Mouse (Mus musculus) heart, embryonic 13.5 days (tissue): Measurements from ENCODE around the gene Hoxa13. TPM values are rescaled to one million over a fixed set of nuclear protein-coding genes. Genes with fewer than 3 reads are reported as not detected.

Source experiments
- ATAC-seq: fragments of 200-750 bp; cut with Nextera tagmentation; 2 replicates; pipeline ENCODE4 v1.8.0; 2017; ENCODE audit warnings: moderate TSS enrichment; ENCODE audit not compliant: insufficient number of reproducible peaks, low FRiP score, low TSS enrichment; ENCODE audit errors: extremely low read depth
- H3K27ac ChIP-seq: fragments of 300-500 bp; sonication (generic); replicated peaks from 2 replicates; pipeline ENCODE4 v1.5.1; 2015; ENCODE audit warnings: moderate library complexity, mild to moderate bottlenecking, inconsistent platforms
- H3K27me3 ChIP-seq: fragments of 300-500 bp; sonication (generic); replicated peaks from 2 replicates; pipeline ENCODE4 v1.6.1; 2015; ENCODE audit warnings: mild to moderate bottlenecking, inconsistent platforms
- H3K36me3 ChIP-seq: fragments of 300-500 bp; sonication (generic); 2 replicates; pipeline ENCODE4 v1.6.1; 2015; ENCODE audit warnings: mild to moderate bottlenecking, inconsistent platforms
- H3K4me1 ChIP-seq: fragments of 300-500 bp; sonication (generic); 2 replicates; pipeline ENCODE4 v1.6.1; 2015; ENCODE audit warnings: inconsistent platforms
- H3K4me2 ChIP-seq: fragments of 300-500 bp; sonication (generic); 2 replicates; pipeline ENCODE4 v1.6.1; 2015; ENCODE audit warnings: inconsistent platforms, mild to moderate bottlenecking, moderate library complexity
- H3K4me3 ChIP-seq: fragments of 300-500 bp; sonication (generic); 2 replicates; pipeline ENCODE4 v1.5.1; 2015; ENCODE audit warnings: moderate library complexity, mild to moderate bottlenecking, inconsistent platforms
- H3K9ac ChIP-seq: fragments of 300-500 bp; sonication (generic); 2 replicates; pipeline ENCODE4 v1.6.1; 2015; ENCODE audit warnings: inconsistent platforms, mild to moderate bottlenecking, moderate library complexity
- H3K9me3 ChIP-seq: fragments of 300-500 bp; sonication (generic); 2 replicates; pipeline ENCODE4 v1.6.1; 2016; ENCODE audit warnings: inconsistent platforms
- WGBS: fragments of 180-500 bp; shearing (Covaris S2); methylation state at CpG from one replicate; pipeline ENCODE4 v1.1.7; 2015; ENCODE audit warnings: mixed read lengths; 5-methylcytosine and 5-hydroxymethylcytosine counted together
- polyA plus RNA-seq: library from polyadenylated mRNA; unstranded; fragments of >200 nt; fragmentation: Nextera tagmentation; extraction: Ambion mirVana; gene quantifications from 2 replicates; pipeline ENCODE4 v1.2.1, GENCODE M21; 2015

Hoxa13 gene
- polyA plus RNA-seq, 1 experiment from 2014 or later, result not detected

DNA sequence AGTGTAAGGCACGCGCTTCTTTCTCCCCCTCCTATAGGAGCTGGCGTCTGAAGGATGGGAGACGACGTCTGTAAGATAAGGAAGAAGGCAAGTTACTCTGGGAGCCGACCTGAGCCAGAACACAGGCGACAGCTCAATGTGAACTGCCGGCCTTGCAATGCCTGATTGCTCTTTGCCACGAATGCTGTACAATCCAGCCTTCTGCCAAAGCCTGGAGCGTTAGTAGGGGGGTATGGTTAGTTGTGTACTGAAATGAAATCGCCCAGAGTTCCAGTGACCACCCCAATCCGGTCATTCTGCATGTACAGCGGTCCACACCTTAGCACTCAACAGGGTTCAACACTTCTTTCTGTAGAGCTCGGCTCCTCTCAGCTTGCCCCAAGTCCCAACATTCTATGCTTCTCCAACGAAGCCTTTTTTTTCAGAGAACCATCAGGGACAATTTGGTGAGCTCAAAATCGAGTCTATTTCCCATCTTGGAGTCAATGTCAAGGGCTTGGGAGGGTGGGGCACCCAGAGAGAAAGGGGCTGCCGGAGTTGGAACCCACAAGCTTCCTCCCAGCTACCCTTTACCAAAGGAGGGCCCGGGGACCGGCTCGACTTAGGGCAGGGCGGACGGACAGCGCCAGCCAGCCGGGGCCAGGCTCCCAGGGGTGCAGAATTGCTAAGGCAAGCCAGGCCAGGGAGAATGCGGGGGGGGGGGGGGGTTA, 1.4 kb downstream of the Hoxa13 start:
- Histone ChIP-seq H3K4me3 (0 out of 2 replicates have a peak overlapping the region, but pooled peaks have one; percentile 56), H3K4me1 (peaks cover 15% of the 10 kb centered on the region), H3K27me3 (peaks cover 93% of the 10 kb centered on the region), H3K9me3 (no peaks in the 10 kb centered on the region), H3K36me3 (no peaks in the 10 kb centered on the region), H3K4me2 (peak overlapping the region; percentile 75; the same call in 1 of the 2 replicates), H3K9ac (no peak overlapping the region), H3K27ac (no peak overlapping the region)
- WGBS, result 2% methylated on average over 25 of the region's 25 CpGs
- no peak for ATAC-seq

DNA sequence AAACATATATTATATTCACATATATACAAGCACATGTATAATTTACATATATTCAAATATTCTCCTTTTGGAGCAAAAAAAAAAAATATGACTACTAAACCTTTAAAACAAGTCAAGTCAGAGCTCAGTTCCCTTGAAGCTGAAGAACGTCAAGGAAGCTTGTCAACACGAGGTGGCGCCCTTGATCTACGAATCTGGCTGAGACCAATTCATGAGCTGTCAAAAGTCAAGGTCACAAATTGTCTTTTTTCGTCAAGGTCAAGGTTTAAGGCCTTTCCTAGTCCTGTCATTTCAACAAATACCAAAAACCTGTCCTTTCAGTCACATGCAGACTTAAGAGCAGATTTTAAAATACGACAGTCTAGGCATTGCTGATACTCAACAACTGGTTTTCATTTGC, 3.7 kb downstream of the Hoxa13 start:
- H3K27ac ChIP-seq, result no peak overlapping the region
- no peaks in the 10 kb centered on the region for H3K9me3 ChIP-seq
- H3K27me3 ChIP-seq, result peaks cover 93% of the 10 kb centered on the region
- H3K4me2 ChIP-seq, result no peak overlapping the region
- peaks cover 20% of the 10 kb centered on the region for H3K4me1 ChIP-seq
- no peak overlapping the region for H3K9ac ChIP-seq
- ATAC-seq, result no peak
- WGBS, result under 1% methylated on average over 6 of the region's 6 CpGs
- H3K4me3 ChIP-seq, result no peak overlapping the region
- no peaks in the 10 kb centered on the region for H3K36me3 ChIP-seq

DNA sequence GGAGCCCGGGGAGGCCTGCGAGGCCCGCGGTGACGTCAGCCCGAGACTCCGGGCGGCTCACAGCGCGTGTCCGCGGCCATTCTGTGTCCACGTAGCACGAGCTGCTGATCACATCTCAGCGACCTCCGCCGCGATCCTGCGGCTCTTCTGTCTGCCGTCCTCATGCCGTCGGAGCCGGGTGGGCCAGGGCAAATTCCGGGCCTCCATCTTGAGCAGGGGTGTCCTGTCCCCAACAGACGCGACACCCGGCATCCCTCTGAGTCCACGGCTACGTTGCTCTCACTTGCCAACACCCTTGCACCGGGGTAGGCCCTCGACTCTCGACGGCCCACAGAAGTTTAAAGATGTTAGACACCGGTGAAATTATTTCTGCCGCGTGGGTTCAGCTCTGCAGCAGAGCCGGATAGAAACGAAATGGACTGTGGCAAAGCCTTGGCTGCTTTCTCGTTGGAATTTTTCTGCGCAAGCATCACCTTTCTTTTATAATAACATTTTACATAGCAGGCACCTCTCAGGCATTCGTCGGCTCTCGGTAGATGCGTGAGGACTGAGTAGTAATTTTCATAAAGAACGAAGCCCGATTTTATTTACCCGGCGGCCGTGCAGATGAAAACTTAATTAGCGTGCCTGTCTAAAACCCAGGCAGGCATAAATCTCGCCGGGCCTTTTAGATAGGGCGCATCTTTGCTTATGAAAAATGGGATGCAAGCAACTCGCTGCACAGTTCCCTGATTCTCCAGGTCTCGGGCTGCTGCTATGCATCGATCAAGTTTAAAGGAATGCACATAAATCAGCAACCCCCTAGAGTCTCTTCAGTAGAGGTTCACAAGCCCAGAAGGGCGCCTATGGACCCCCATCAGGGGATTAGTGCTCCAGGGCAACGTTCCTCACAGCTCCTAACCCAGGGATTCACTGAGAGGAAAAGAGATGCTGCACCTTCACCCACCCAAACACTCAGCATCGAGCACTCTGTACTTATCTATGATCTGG, 6.9 kb downstream of the Hoxa13 start:
- Histone ChIP-seq H3K4me1 (peaks cover 6% of the 10 kb centered on the region), H3K4me2 (0 out of 2 replicates have a peak overlapping the region, but pooled peaks have one; percentile 13), H3K9ac (no peak overlapping the region), H3K9me3 (no peaks in the 10 kb centered on the region), H3K27me3 (peaks cover 95% of the 10 kb centered on the region), H3K4me3 (peak overlapping the region; percentile 28), H3K27ac (no peak overlapping the region), H3K36me3 (no peaks in the 10 kb centered on the region)
- no peak for ATAC-seq
- WGBS, result 1% methylated on average over 59 of the region's 59 CpGs

DNA sequence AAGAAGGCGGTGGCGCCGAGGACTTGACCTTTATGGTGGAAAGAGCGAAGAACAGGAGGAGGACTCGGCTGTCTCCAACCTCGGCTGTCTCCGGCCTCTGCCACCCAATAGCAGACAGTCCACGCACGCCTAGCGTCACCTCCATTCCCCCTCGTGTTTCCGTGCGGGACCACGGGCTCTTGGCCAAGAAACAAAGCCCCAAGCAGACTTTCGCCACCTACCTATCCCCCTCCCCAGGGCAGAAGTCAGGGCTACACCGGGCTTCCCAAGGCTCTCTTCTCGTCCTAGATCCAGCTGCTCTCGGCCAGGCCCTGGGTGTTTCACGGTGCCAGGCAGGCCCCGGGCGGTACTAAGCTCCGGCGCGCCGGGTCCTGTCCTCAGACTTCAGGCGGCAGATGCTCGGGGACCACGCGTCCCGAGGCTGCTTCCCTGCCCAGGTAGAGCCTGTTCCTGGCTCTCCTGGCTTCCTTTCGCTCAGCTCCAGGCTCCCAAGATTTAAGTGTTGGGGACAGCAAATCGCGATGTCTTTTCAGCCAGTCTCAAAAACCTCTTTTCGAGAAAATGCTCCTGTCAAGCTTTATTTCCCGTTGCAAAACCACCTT, 7.8 kb downstream of the Hoxa13 start:
- no peaks in the 10 kb centered on the region for H3K9me3 ChIP-seq
- peaks cover 95% of the 10 kb centered on the region for H3K27me3 ChIP-seq
- H3K4me2 ChIP-seq, result no peak overlapping the region
- no peak overlapping the region for H3K27ac ChIP-seq
- peaks cover 6% of the 10 kb centered on the region for H3K4me1 ChIP-seq
- whole genome bisulfite sequencing, result 2% methylated on average over 35 of the region's 35 CpGs
- no peak overlapping the region for H3K9ac ChIP-seq
- no peaks in the 10 kb centered on the region for H3K36me3 ChIP-seq
- no peak for ATAC-seq
- H3K4me3 ChIP-seq, result no peak overlapping the region; the same call in 1 of the 2 replicates

DNA sequence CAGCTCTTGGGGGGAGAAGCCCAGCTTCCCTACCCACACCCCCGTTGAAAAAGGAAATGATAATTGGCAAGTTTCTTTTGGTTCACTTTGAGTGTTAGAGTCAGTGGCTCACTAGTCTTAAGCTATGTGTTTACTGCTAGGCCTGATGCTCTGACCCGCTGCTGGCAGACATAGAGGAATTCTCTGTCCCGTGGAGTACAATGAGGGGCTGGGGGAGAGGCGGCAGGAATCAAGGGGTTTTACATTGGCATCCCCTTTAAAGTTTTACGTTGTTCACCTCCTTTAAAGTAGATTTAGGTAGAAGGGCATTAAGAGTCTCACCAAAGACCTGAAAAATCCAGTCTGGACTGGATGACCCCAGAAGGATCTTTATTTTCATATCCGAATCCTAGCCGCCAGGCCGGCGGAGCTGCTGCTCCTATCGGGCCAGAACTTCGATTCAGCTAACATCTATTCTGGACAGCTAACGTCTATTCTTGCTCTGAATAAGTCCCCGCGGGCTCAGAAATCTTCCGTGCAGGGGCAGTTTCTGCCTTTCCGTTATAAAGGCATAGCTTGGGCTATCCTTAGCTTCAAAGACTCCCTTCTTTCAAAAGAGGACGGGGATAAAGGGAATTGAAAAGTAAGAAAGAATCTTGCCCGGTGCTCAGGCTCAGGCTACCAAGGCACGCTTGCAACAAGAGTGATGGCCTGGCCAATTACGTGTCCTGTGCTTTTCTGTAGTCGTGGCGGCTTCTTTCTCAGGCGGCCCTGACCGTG, 8.5 kb downstream of the Hoxa13 start:
- 3% methylated on average over 24 of the region's 24 CpGs for WGBS
- H3K4me1 ChIP-seq, result peaks cover 6% of the 10 kb centered on the region
- no peaks in the 10 kb centered on the region for H3K9me3 ChIP-seq
- peaks cover 97% of the 10 kb centered on the region for H3K27me3 ChIP-seq
- no peaks in the 10 kb centered on the region for H3K36me3 ChIP-seq
- H3K4me3 ChIP-seq, result no peak overlapping the region
- H3K4me2 ChIP-seq, result no peak overlapping the region
- ATAC-seq, result no peak
- H3K9ac ChIP-seq, result no peak overlapping the region
- H3K27ac ChIP-seq, result no peak overlapping the region

DNA sequence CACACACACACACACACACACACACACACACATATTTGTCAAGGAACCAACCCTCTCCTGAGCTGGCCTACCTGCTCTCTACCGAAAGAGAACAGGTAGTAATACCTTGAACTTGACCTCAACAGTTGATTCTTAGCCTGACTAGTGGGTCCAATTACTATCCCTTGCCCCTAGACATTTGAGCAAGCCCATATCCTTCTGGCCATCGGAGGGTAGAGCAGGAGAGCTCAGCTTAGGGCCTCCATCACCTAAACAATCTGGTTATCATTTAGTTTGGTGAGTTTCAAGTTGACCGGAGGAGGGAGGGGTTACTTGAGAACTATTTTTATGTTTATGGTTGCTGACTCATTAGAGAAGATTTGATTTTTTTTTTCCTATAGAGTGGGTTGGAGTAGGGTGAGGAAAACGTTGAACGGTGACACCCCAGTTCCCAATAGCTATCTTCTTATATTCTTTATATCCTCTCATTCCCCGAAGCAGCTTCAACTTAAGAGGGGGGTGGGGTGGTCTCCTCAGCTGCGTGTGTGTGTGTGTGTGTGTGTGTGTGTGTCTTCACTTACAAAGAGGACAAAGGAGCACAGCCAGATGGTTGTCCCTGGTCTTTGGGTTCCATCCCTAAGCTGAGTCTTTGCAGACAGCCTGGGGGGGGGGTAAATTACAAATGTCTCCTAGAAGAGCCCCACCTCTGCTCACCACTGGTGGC, 9.4 kb downstream of the Hoxa13 start:
- Histone ChIP-seq H3K9me3 (no peaks in the 10 kb centered on the region), H3K27me3 (peaks cover 98% of the 10 kb centered on the region), H3K27ac (no peak overlapping the region), H3K36me3 (no peaks in the 10 kb centered on the region), H3K4me3 (no peak overlapping the region), H3K9ac (no peak overlapping the region), H3K4me2 (no peak overlapping the region), H3K4me1 (peaks cover 6% of the 10 kb centered on the region)
- 10% methylated on average over 7 of the region's 7 CpGs for WGBS
- ATAC-seq, result no peak

DNA sequence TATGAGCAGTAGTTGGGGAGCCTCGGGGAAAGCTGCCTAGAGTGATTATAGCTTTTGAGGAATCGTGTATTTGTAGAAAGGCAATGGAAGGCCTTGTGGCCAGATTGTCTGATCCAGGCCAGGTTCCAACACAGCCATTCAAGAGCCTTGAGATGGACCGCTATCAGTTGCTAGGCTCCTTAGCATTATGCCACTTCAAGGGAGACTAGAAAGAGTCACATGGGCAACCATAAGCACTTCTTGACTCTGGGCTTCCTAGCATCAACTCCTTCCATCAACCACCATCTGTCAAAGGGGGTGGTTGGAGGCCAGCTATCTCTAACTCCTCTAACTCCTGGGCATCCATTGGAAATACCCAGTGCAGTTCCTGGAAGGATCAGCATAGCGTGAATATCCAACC, 10.9 kb downstream of the Hoxa13 start:
- WGBS, result 2% methylated on average over 4 of the region's 4 CpGs
- H3K9me3 ChIP-seq, result no peaks in the 10 kb centered on the region
- H3K27ac ChIP-seq, result no peak overlapping the region
- H3K9ac ChIP-seq, result no peak overlapping the region
- H3K4me2 ChIP-seq, result no peak overlapping the region
- ATAC-seq, result no peak
- no peaks in the 10 kb centered on the region for H3K36me3 ChIP-seq
- peaks cover 11% of the 10 kb centered on the region for H3K4me1 ChIP-seq
- no peak overlapping the region for H3K4me3 ChIP-seq
- H3K27me3 ChIP-seq, result peaks cover 99% of the 10 kb centered on the region

DNA sequence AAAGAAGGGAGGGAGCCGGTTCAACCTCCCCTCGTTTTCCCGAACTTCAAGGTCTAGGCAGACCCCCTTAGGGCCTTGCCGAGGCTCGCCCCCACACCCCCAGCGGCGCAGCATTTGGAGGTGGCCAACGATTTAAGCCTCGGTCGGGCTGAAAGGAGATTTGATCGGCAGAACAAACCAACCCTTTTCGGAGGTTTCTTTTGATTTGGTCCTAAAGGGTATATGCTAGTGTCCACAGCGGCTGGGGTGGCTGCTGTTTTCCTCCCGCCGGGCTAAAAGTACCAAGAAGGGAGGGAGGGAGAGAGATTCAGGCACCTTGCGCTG, 11.3 kb downstream of the Hoxa13 start:
- H3K27me3 ChIP-seq, result peaks cover 99% of the 10 kb centered on the region
- H3K36me3 ChIP-seq, result no peaks in the 10 kb centered on the region
- H3K4me1 ChIP-seq, result peaks cover 12% of the 10 kb centered on the region
- no peak for ATAC-seq
- no peaks in the 10 kb centered on the region for H3K9me3 ChIP-seq
- H3K4me2 ChIP-seq, result peak overlapping the region; percentile 2; the same call in 1 of the 2 replicates
- no peak overlapping the region for H3K27ac ChIP-seq
- under 1% methylated on average over 16 of the region's 16 CpGs for WGBS
- H3K4me3 ChIP-seq, result 0 out of 2 replicates have a peak overlapping the region, but pooled peaks have one; percentile 1
- no peak overlapping the region for H3K9ac ChIP-seq

DNA sequence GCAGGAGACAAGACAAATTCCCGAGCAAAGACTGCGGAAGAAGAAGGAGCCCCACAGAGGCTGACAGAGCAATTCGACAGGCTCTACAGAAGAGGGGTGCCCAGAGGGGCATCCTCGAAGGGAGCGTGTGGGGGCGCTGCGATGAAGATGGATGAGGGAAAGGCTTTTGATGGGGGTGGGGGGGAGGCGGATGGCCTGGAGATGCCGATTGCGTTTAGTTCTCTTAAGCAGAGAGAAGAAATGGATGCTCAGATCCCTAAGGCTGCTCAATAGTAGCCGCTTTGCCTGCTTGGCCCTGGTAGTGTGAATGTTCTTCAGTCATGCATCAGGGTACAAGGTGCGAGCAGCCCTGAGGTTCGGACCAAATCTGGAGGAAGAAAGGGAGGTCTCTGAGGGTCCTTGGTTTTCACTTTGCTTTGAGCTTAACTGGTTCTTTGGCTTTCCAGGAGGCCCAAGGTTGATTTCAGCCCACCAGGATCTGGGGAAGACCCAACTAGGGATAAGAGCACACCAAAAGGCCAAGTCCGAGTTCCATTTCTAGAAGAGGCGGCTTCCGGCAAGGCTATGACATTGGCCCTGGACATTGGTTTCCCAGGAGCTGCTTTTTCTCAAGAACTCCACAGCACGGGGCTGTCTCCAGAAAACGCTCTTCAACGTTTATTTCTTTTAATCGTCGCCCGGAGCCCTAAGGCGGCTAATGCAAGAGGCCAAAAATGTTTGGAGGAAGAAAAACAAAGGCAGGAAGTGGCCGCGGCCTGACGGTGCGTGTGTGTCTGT, 11.9 kb downstream of the Hoxa13 start:
- no peak for ATAC-seq
- 1% methylated on average over 27 of the region's 27 CpGs for WGBS
- Histone ChIP-seq H3K4me2 (peak overlapping the region; percentile 2; the same call in 1 of the 2 replicates), H3K4me1 (peaks cover 12% of the 10 kb centered on the region), H3K9me3 (no peaks in the 10 kb centered on the region), H3K27me3 (peaks cover 99% of the 10 kb centered on the region), H3K4me3 (0 out of 2 replicates have a peak overlapping the region, but pooled peaks have one; percentile 1), H3K9ac (no peak overlapping the region), H3K36me3 (no peaks in the 10 kb centered on the region), H3K27ac (no peak overlapping the region)
